Mouse (Mus musculus) megakaryocyte-erythroid progenitor cell, adult 5-6 weeks (primary cell): Measurements from ENCODE around the gene Eif4e. TPM values are rescaled to one million over a fixed set of nuclear protein-coding genes. Genes with fewer than 3 reads are reported as not detected.
A peak's percentile ranks its signal among the peaks of the same experiment; 100 is the strongest.

ENCODE experiments used
- ATAC-seq: replicated peaks from 2 replicates; pipeline ENCODE4 v1.8.0; 2016; ENCODE audit warnings: mild to moderate bottlenecking, inconsistent platforms; ENCODE audit not compliant: severe bottlenecking, poor library complexity, low FRiP score, low TSS enrichment
- total RNA-seq, 2 experiments: library from RNA; stranded (forward) in 1 of 2; stranded (reverse) in 1 of 2; fragments of 200-1000, 215-1000 nt in 1 of 2; fragments of >200 nt in 1 of 2; fragmentation: Nextera tagmentation in 1 of 2; gene quantifications; 2 replicates each; pipeline ENCODE4 v1.2.3; 2014 to 2017

The Eif4e gene
- total RNA-seq, 2 experiments from 2014 or later: 215 to 348 TPM

DNA sequence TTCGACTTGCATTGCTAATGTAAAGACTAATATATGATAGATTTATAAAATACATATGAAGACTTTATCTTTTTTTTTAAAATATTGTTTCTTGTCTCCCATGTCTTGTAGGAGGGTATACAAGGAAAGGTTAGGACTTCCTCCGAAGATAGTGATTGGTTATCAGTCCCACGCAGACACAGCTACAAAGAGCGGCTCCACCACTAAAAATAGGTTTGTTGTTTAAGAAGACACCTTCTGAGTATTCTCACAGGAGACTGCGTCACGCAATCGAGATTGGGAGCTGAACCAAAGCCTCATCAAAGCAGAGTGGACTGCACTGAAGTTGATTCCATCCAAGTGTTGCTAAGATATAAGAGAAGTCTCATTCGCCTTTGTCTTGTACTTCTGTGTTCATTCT is 29.3 kb downstream of the Eif4e start:
- ATAC-seq: peak; percentile 86

DNA sequence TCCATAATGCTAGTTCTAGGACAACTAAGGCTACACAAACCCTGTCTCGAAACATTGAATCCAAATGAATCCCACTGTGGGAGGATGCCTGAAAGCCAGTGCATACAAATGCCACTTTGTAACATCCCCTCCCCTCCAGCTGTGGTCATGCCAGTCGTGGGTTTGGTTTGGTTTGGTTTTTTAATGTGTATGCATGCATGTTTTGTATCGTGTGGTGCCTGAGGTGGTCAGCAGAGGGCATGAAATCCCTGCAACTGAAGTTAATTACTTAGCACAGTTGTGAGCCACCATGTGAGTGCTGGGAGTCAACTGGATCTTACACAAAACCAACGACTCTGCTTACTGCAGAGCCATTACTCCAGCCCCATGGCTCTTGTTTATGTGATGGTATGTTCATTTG is 32.5 kb downstream of the Eif4e start:
- peak; percentile 27; the same call in 1 of the 2 replicates for ATAC-seq

DNA sequence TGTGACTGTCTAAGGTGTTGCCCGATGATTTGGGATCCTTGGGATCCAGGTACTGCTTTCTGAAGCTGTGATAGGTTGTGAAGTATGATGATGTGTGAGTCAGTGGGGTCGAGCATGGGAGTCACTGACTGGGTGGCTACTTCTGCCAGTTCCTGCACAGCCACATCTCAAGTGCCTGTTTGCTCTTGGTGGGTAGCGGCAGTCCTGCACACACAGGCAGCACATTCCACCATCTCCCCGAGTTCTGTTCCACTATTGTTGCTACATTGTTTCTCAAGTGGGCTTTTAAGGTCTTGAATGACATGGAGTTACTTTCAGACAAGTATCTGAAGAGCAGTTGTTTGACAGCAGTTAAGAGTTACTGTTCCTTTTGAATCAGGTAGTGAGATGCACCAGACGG is 34.3 kb downstream of the Eif4e start:
- ATAC-seq: no peak

DNA sequence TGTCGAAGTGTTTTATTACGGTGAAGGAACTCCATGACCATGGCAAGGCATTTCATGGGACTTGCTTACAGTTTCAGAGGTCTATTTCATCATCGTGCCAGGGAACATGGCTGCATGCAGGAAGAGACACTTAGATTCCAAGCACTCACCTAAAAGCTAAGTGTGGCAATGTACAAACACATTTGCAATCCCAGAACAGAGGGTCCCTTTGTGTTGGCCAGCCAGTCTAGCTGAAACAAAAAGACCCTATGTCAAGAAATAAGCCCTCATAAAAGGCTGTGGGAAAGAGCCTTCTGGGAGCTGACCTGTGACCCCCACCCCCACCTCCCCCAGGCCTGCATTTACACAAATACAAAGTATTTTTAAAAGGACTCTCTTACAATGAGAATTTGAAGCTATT is 34.9 kb downstream of the Eif4e start:
- ATAC-seq: no peak

DNA sequence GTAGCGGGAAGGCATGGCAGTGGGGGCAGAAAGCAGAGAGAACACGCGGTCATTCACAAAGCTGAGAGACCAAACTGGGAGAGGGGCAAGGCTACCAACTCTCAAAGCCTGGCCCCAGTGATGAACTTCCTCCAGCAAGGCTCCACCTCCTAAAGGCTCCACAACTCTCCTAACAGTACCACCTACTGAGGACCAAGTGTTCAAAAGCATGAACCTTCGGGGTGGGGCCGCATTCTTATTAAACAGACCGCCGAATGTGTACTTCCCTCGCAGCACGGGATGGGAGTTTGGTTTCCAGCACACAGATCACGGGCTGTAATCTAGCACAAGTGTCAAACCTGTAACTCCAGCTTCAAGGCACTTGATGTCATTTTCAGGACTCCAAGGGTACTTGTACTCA is 52.9 kb downstream of the Eif4e start:
- no peak for ATAC-seq

DNA sequence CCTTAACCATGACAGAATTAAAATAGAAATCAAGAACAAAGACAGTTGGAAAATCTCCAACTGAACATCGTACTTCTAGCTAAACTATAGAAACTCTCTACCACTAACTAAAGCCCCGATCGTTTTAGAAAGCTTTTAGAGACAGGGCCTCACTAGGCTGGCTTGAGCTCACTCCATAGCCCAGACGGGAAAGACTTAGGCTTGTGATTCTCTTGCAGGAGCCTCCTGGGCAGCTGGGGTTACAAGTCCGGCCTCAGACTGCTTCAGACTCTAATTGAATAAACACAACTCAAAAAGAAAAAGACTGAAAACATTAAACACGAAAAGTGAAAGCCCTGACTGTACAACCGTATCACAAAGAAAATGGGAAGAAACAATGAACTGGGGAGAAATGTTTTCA is 60.2 kb downstream of the Eif4e start:
- no peak for ATAC-seq

DNA sequence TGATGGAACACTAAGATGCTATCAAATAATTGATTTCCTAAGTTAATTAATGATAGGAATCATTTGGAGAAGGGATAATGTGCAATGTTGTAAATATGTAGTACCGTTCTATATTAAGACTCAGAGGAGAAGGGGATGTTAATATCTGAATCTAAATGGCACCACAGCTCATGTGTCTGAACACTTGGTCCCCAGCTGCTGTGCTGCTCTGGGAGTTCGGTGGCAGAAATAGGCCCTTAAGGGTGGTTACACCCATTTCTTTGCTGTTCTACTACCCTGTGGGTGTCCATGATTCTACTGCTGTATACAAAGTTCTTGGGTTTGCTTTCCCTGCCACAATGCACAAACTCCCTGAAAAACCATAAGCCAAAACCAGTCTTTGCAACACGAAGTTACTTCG is 61.2 kb downstream of the Eif4e start:
- ATAC-seq: no peak

DNA sequence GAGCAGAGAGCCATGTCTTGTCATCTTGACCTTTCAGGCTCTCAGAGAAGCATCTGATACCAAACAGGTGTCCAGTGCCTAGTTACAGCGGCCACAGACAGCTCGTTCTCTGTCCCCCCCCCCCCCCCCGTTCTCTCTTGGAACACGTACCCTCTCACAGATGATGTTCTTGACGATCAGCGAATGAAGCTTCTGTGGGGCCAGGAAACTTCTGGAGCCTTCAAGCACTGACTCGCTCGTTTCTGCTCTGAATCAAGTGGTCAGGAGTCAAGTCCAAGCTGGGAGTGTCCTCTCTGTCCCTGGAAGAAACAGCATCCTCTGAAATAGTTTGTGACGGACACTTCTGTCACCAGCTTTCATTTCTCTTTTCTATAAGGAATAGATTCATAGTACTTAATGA is 62.0 kb downstream of the Eif4e start:
- ATAC-seq: no peak

DNA sequence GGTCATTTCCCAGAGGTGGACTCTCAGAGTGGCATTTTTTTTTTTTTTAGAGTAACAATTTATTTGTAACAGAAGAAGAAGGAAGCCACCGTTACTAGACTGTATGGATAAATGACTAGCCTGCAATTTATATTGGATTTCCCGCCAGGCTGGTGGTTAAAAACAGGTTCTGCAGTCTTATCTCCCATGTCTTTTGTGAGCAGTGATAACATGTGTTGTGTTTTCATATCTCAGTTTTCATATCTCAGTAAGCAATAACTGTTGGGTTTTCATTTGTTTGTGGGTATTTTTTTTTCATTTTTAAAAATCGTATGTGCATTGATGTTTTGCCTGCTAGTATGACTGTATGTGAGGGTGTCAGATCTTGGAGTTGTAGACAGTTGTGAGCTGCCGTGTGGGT is 65.0 kb downstream of the Eif4e start:
- ATAC-seq: 0 out of 2 replicates have a peak, but pooled peaks have one; percentile 29

DNA sequence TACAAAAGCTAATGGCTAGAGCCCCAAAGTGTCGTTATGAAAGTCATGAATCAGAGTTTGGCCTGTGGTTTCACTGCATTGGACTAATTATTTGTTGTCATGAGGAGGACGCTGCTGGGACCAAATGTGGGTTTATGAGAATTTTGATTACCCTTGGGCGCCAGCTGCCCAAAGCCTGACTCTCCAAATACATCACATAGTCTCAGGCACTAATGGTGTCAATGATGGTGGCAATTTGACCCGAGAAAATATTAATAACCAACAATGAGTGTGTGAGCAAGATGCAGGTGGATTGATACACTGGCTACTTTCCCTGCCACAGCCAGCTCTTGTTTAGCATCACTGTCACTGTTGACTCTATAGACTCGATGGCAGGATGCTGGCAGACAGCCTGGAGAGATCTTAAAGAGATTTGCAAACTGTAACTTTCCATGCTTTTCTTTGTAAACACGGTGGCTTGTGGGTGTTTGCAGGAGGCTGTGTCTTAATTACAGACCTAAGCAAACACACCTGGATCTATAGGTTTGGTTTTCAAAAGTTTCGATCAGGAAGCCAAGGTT is 65.9 kb downstream of the Eif4e start:
- no peak for ATAC-seq

DNA sequence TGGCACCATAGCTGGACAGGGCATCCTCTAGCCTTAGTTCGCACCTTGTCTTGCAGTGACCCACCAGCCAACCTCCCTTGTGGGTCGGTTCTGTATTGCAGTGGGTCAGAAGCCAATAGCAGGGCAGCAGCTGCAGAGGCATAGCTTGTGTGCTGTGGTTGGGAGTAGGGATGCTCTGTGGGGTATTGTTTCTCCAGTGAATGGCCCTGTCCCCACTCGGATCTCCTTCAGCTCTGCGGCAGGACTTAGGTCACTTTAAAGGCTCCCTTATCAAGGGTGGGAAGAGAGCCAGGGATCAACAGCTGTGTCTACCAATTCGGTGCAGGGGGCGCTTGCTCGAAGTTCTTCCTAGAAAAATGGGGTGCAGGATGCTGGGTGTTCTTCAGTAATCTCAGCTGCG is 67.2 kb downstream of the Eif4e start:
- no peak for ATAC-seq

DNA sequence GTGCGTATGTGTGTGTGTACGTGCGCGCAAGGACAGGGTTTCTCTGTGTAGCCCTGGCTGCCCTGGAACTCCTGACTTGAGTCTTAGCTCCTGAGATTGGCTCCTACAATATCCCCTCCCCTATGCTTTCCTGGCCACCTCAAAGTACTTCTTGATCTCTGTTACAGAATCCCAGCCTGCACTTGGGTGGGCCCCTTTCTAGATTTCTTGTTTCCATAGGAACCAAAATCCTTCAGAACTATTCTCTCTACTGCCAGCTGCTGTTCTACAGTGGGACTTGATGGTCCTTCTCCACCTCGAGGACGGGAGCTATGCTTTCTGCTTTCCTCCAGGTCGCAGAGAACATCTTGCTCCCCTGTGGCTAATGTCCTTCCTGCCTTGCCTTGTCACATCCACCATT is 67.9 kb downstream of the Eif4e start:
- ATAC-seq: no peak

DNA sequence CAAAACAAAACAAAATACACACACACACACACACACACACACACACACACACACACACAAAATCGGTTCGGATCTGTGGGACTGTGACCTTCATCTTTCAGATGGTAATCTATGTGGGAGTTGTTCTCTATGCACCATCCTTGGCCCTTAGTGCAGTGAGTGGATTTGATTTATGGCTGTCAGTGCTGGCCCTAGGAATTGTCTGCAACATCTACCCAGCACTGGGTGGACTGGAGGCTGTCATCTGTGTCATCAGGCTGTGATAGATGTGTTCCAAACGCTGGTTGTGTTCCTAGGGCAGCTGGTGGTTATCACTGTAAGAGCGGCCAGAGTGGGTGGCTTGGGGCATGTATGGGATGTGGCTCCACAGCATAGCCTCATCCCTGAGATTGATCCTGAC is 75.1 kb downstream of the Eif4e start:
- no peak for ATAC-seq

DNA sequence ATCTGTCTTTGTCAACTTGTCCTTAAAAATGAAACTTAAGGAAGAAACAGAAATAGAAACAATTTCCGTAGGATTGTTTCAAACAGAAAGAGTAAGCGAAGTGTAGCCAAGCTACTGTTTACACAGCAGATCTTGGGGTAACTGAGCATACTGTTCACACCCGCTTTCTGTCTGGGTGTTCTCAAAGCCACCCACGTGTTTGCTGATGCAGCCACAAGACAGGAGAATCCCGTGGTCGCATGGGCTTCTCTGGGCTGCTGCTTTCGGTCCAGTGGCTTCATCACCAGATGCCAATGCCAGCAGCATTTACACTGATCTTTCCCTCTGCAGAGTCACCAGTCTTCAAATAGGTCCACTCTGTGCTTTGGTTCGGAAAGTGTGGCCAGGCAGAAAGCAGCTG is 79.2 kb downstream of the Eif4e start:
- no peak for ATAC-seq

DNA sequence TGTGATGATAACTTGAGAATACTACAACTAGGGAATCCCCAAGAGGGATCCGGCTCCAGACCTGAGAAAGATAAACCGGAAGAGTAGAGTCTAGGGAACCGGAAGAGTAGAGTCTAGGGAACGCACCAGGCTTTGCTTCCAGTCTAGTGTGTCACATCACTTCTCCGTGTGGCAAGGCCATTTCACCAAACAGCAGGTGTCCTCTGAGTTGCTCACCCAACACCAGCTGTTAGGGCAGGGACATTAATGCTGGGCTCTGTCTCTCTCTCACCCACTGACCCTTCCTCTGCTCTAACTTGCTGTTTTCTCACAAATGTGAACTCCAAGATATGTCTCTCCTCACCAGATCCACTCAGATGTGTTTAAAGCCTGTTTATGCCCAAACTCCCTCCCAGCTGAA is 82.7 kb downstream of the Eif4e start:
- no peak for ATAC-seq

Other genes with a start within 250 kb of the Eif4e start
- not detected in 2 replicates for gene Adh6a, start 212.9 kb upstream of the Eif4e start, total RNA-seq (2014; fragmentation: Nextera tagmentation)
- gene Adh6a, start 212.9 kb upstream of the Eif4e start, total RNA-seq (2017): not detected in 2 replicates
- not detected in 2 replicates for gene Adh6b, start 184.4 kb upstream of the Eif4e start, total RNA-seq (2014; fragmentation: Nextera tagmentation)
- gene Adh6b, start 184.4 kb upstream of the Eif4e start, total RNA-seq (2017): not detected in 2 replicates
- not detected in 2 replicates for gene Adh4, start 110.7 kb upstream of the Eif4e start, total RNA-seq (2014; fragmentation: Nextera tagmentation)
- gene Adh4, start 110.7 kb upstream of the Eif4e start, total RNA-seq (2017): not detected in 2 replicates
- gene Adh5, start 83.1 kb upstream of the Eif4e start, total RNA-seq (2014; fragmentation: Nextera tagmentation): 89.7 and 104 TPM in 2 replicates
- 129 and 147 TPM in 2 replicates for gene Adh5, start 83.1 kb upstream of the Eif4e start, total RNA-seq (2017)
- 65.1 and 68.0 TPM in 2 replicates for gene Metap1, start 36.7 kb upstream of the Eif4e start, total RNA-seq (2014; fragmentation: Nextera tagmentation)
- gene Metap1, start 36.7 kb upstream of the Eif4e start, total RNA-seq (2017): 79.2 and 80.2 TPM in 2 replicates
- gene Tspan5, start 216.0 kb downstream of the Eif4e start, total RNA-seq (2014; fragmentation: Nextera tagmentation): 1.8 and 3.5 TPM in 2 replicates
- gene Tspan5, start 216.0 kb downstream of the Eif4e start, total RNA-seq (2017): 3.4 and 7.5 TPM in 2 replicates